Mouse (Mus musculus) thymus, postnatal 14 days (tissue): ENCODE data around the gene Tram2.

Experiments used
- DNase-seq: peaks from one replicate; pipeline ENCODE4 v3.0.0; 2021

Gene Tram2

GRCm38 (mm10) chr1:21067536-21068221, 11.3 kb downstream of the Tram2 start:
- DNase-seq: no peak

DNA sequence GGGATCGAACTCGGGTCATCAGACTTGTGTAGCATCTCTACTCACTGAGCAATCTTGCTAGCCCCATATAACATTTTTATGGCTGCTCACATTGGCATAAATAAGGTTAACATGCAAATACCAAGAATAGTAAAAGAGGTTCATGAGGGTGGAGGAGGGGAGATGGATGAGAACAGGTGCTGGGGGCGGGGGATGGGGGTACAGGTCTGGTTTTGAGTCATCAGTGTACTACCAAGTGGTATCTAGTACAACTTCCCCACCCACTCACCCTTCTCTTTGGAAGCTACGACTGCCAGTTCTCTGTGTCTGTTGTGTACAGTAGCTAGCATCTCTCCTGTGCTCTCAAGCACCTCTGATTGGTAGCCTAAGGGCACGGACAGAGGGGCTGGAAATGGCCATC, 14.9 kb downstream of the Tram2 start:
- DNase-seq: no peak

- DNase-seq: no peak
Observed at GRCm38 (mm10) chr1:21059385-21060109, 19.5 kb downstream of the Tram2 start.

DNA sequence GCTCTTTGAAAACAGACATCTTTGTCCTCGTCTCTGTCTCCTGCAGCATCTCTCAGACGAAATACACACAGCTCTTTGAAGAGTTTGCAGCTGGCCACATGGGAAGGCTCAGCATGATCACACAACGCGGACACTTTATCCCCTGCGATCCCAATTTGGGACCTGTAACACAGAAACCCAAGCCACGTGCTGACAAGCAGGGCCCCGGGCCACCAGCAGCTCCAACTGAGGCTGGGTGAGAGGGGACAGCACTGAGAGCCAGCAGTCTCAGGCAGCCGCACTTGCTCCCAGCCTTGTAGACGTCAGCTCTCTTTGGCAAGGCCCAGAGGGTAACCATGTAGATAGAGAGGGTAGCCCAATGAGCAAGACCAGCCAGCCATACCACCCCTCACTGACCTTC, 26.0 kb downstream of the Tram2 start:
- no peak for DNase-seq

DNA sequence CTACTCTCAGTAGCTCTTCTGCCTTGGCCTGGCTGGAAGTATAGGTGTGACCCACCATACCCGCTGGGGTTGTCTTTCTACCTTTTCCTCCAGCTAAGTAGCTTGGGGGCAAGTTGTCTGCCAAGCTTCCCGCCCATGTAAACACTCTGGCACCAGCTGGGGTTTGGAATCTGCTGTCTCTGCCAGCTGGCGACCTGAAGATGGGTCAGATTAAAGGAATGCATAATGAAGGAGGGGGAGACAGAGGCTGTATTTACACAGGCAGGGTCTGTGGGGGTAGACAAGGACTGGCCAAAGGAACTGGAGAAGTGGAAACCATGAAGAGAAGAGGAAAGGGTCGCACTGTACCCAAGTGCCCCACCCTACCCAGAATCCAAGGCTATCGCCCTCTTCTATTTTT, 26.4 kb downstream of the Tram2 start:
- no peak for DNase-seq

DNA sequence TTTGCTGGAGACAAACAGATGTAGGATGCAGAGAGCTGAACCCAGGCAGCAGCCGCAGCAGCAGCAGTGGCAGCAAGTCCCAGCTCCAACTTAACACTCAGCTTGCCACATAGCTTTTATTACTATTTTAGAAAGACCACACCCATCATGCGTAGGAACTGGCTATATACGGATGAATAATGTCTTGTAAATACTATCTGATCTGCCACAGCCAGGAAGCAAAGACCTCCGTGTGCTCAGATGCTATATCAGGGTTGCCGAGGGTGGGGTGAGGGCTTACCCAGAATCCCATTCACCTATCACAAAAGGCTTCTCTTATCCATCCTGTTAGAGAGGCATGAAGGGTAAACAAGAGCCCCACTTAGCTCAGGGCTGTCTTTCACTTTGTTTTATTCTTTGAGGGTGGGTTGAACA, 26.9 kb downstream of the Tram2 start:
- DNase-seq: peak; percentile 44

DNA sequence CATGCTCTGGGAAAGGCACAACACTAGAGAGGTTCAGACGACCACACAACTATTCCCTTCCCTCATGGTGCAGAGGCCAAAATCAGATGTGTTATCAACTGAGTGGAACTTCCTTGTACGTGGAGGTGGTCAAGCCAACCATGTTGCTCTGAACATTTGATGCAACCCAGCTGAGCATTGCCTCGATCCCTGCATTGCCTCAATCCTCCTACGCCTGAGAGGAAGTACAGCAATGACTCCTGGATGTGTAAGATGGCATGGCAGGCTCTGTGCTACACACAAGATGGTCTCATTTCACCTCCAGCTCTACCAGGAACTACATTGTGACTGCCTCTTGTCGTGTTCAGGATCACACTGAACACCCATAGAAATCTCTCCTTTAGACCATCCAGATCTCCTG, 30.0 kb downstream of the Tram2 start:
- DNase-seq: no peak

- DNase-seq: no peak
Observed at GRCm38 (mm10) chr1:21048402-21048801, 30.6 kb downstream of the Tram2 start.

GRCm38 (mm10) chr1:21042461-21042860, 36.6 kb downstream of the Tram2 start:
- DNase-seq: no peak

DNA sequence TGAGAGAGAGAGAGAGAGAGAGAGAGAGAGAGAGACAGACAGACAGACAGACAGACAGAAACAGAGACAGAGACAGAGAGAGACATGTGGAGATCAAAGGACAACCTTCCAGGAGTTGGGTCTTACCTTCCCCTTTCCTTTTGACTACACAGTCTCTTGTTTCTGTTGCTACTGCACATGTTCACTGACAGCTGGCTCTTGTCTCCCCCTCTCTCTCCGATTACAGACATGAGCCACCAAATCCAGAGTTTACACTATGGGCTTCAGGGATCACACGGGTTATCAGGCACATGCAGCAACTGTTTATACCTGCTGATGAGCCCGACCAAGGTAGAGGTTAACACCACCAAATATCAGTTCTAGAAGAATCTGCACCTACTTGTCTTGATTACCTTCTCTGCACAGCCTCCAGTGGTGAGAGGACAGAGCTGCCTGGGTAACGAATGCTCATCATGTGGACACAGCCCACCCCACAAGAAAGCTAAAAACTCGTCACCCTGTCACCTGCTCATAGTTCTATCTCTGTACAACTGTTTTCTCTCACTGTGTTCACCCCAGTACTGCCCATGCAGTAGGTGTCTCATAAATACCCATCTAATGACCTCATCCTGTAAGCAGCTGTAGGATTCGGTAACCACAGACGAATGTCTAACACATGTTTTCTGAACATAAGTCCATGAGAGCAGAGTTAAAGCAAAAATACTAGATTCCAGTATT, 38.3 kb downstream of the Tram2 start:
- no peak for DNase-seq

DNA sequence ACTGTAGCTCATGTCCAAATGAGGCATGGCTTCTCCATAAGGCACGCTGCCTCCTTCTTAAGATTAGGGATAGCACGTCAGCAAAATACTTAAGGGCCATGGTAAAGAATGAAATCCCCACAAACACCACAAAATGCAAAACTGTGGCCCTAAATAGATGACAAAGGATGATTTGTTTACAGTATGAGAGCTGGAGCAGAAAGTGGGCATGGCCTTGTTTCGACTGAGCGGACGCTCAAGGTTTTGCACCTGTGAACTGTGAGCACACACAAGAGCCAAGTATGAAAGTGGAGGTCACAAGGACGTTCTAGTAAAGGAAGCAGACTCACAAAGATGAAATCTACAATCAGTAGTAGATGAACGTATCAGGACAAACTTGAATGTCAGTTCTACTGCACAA, 38.9 kb downstream of the Tram2 start:
- DNase-seq: no peak

DNA sequence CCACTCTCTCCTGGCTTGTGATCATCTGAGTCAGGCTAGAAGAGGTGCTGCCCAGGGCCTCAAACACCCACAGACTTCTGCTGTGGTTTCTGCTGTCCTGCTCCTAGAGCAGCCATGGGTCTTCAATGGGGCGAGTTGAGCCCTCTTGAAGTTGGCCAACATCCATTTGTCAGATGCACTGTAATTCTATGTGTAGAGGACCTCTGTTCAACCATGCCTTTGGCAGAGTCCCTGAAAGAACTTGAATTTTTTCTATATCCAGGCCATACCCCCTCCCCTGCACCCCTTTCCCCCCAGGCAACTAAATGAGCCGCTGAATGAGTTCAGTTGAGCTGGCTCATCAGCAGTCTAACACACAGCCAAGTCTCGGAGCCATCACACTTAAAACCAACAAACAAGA, 39.5 kb downstream of the Tram2 start:
- DNase-seq: no peak

GRCm38 (mm10) chr1:21037881-21038601, 41.0 kb downstream of the Tram2 start:
- DNase-seq: no peak

DNA sequence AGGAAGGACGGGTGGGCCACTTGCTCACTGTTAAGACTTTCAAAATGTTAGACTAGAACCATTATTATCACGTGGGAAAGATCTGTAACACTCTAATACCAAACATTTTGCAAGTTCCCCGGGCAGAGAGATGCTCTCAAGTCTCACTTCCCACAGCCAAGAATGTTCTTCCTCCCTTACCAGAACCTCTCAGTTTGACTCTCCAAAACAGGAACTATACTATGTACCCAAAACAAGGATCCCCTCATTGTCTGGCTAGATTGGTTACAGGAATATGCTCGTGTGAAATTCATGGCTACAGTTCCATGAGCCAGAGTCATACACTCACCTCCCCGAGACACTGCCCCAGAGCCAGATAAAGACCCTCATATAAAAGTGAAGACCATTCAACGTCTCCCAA, 43.2 kb downstream of the Tram2 start:
- DNase-seq: no peak

- DNase-seq: no peak
Observed at GRCm38 (mm10) chr1:21033792-21034119, 45.3 kb downstream of the Tram2 start.

DNA sequence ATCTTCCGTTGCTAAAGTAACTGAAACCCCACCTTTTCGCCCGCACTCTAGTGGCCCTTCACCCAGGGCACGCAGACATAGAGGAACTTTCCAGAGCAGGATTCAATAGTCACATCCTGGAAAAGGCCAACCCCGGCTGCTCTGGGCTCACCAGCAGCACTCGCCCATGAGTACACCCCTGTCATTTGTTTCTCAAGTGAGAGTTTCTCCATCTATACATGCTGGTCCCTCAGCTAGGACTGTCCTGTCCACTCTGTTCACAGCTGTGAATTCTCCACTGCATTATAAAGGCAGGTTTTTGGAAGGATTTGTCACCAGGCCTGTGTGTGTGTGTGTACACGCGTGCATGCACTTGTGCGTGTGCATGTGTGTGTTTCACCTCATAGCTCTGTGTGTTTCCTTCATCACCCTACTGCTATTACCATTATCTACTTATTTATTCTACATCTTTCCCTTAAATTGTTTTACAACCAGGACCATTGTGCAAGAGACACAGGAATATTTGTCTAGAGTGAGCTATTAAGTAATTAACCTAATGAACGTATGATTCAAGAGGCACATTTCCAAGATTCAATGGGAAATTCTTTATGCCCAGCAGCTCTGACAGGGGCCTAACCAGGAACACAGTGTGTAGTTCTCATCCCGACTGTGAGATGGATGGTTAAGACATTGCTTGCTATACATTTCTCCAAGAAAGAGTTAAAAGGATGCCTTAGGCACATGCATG, 45.8 kb downstream of the Tram2 start:
- DNase-seq: no peak

- DNase-seq: no peak
Observed at GRCm38 (mm10) chr1:21031650-21032049, 47.4 kb downstream of the Tram2 start.

DNA sequence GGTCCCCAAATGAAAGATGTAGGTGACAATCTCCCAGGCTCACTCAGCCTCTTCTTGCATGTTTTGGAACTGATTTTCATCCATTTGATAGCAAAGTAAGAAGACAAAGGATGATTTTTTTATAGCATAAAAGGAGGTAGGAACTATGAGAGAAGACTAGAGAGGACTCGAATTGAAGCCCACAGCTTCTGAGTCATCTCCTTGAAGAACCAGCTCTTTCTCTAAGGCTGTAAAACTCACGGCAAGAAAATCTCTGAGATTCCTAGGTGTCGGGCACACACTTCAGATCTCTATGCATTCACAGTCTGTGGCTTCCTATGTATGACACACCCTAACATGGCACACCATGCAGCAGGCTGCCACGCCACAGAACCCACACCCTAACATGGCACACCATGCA, 50.0 kb downstream of the Tram2 start:
- no peak for DNase-seq

DNA sequence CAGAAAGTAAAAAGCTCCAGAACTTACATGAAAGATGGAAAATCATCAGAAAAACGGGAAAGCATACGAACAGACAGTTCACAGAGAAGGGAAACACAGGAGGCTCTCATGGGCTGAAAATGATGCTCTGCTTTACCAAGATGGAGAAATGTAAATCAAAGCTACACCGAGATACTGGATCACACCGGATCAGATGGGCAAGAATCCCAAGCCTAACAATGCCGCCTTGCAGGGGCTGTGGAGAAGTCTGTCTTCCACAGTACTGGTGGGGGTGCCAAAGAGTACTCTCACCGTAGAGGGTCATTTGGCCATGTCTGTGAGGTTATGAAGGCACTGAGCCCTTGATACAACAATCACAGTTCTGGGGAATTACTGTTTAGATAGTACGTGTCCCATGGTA, 52.5 kb downstream of the Tram2 start:
- DNase-seq: no peak

- DNase-seq: no peak
Observed at GRCm38 (mm10) chr1:21025203-21025602, 53.8 kb downstream of the Tram2 start.

GRCm38 (mm10) chr1:21023101-21023500, 55.9 kb downstream of the Tram2 start:
- DNase-seq: no peak

DNA sequence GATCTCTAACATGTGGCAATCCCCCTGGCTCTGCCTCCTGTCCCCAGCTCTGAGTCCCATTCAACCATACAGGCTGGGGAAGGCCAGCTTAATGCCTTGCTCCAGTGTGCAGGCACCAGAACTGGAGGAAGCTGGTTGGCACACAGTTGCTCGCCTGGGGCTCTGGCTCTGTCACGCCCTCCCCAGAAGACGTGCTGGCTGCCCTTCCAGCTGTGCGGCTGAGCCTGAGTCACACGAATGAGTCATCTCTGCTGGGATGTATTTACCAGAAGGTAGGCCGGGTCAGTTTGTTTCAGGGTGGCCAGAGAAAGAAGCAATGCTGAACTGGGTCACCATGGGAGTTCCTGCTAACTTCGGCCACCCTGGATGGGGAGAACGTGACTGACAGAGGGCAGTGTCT, 64.6 kb downstream of the Tram2 start:
- DNase-seq: no peak

DNA sequence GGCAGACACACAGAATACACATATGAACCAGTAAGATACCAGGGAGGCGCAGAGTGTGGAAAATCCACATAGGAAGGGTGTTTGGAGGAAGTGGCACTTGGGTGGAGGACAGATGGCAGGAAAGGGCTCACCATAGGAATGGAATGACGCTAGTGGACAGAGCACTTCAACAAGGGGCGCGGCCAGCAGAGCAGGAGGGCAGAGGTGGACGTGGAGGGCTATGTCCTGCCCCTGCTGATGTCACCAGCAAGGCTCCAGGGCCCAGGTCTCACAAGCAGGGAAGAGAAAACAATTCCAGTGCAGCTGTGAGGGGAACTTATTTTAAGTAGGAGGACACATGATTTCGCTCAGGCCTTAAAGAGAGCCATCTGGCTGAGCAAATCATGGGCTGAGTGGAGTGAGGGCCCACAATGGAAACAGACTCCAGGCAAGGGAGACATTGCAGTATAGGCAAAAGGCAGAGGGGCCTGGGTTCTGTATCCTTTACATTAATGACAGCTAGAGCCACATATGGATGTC, 68.7 kb downstream of the Tram2 start:
- DNase-seq: peak; percentile 1
